31 mouse cellular contexts compared by ENCODE assay signal in genomic region chr10:95429111-95429510, GRCm38 (mm10). TPM values are rescaled to one million over a fixed set of nuclear protein-coding genes. Genes with fewer than 3 reads are reported as not detected.
"Had no signal": no experiment of that assay in that cellular context is flagged by ENCODE, and none has a peak within 500 bp of the region (broad histone marks: within the 10 kb centered on the region; RNA-seq: fewer than 3 reads in every experiment).

No protein-coding gene starts in this region.

- H3K4me1 ChIP-seq: embryonic facial prominence, embryonic 10.5 days; embryonic facial prominence, embryonic 12.5 days; embryonic facial prominence, embryonic 13.5 days; embryonic facial prominence, embryonic 15.5 days; forebrain, embryonic 10.5 days; forebrain, embryonic 12.5 days; forebrain, embryonic 13.5 days; forebrain, embryonic 15.5 days had no signal

- H3K4me3 ChIP-seq: embryonic facial prominence, embryonic 10.5 days; embryonic facial prominence, embryonic 12.5 days; embryonic facial prominence, embryonic 13.5 days; embryonic facial prominence, embryonic 15.5 days; erythroblast, embryonic 14.5 days; forebrain, embryonic 10.5 days; forebrain, embryonic 12.5 days; forebrain, embryonic 13.5 days; forebrain, embryonic 15.5 days; gastrocnemius, adult 2 months; heart, adult 2 months had no signal

- ATAC-seq: forebrain, embryonic 13.5 days; forebrain, embryonic 14.5 days; forebrain, embryonic 15.5 days; forebrain, embryonic 16.5 days; forebrain, postnatal 0 days had no signal

- H3K4me2 ChIP-seq: embryonic facial prominence, embryonic 12.5 days; embryonic facial prominence, embryonic 13.5 days; embryonic facial prominence, embryonic 15.5 days; forebrain, embryonic 12.5 days; forebrain, embryonic 13.5 days; forebrain, embryonic 15.5 days had no signal

- H3K9ac ChIP-seq: embryonic facial prominence, embryonic 12.5 days; embryonic facial prominence, embryonic 13.5 days; embryonic facial prominence, embryonic 15.5 days; forebrain, embryonic 12.5 days; forebrain, embryonic 13.5 days; forebrain, embryonic 15.5 days; forebrain, postnatal 0 days had no signal

- H3K27me3 ChIP-seq: embryonic facial prominence, embryonic 12.5 days; embryonic facial prominence, embryonic 13.5 days; embryonic facial prominence, embryonic 15.5 days; forebrain, embryonic 12.5 days; forebrain, embryonic 13.5 days; forebrain, embryonic 15.5 days had no signal

- DNase-seq: cerebellum, adult 2 months; cerebellum, adult 8-10 months; cerebellum, adult 9-10 months; cerebellum, adult 9-11 months; cerebellum, postnatal 10 days; cerebellum, postnatal 14 days; cerebellum, postnatal 25 days; cerebellum, postnatal 36 days; embryo, embryonic 11 days; forebrain, postnatal 0 days; gastrocnemius, adult 2 months; gastrocnemius, postnatal 10 days; gastrocnemius, postnatal 14 days; gastrocnemius, postnatal 25 days; gastrocnemius, postnatal 36 days; heart, adult 11 months; heart, adult 18-20 months; heart, adult 2 months had no signal

- H3K27ac ChIP-seq: embryonic facial prominence, embryonic 10.5 days; embryonic facial prominence, embryonic 12.5 days; embryonic facial prominence, embryonic 13.5 days; embryonic facial prominence, embryonic 15.5 days; forebrain, embryonic 10.5 days; forebrain, embryonic 12.5 days; forebrain, embryonic 13.5 days; forebrain, embryonic 15.5 days; gastrocnemius, adult 2 months; heart, adult 2 months had no signal

- H3K9me3 ChIP-seq: embryonic facial prominence, embryonic 10.5 days; embryonic facial prominence, embryonic 12.5 days; embryonic facial prominence, embryonic 13.5 days; embryonic facial prominence, embryonic 15.5 days; forebrain, embryonic 10.5 days; forebrain, embryonic 12.5 days; forebrain, embryonic 13.5 days; forebrain, embryonic 15.5 days had no signal

- H3K36me3 ChIP-seq: embryonic facial prominence, embryonic 10.5 days; embryonic facial prominence, embryonic 12.5 days; embryonic facial prominence, embryonic 13.5 days; embryonic facial prominence, embryonic 15.5 days; forebrain, embryonic 10.5 days; forebrain, embryonic 12.5 days; forebrain, embryonic 15.5 days had no signal

RNA-seq across cellular contexts. Expression of gene Socs2, which starts 12.1 kb away (rescaled TPM):
- total RNA-seq: common myeloid progenitor, adult 5-6 weeks; granulocyte monocyte progenitor cell, adult 5-6 weeks had no signal
